Mouse (Mus musculus): ENCODE data around the gene Fam180a.

Gene Fam180a

DNA sequence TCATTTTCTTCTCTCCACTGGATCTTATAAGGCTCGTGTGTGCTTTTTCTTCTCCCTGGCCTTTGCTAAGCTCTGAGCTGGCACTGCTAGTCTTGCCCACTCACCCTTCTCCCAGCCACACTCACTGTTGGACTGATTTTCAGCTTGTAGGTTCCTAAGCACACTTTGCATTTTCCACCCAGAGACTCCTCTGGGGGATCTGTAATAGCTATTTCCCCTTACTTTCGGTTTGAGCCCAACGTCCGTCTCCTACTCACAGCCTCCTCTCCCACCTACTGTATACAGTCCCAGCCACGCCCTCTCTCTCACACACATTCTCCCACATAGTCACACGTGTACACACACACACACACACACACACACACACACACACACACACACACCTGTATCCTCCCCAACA lies 6.1 kb downstream of the Fam180a start:
- ATAC-seq (ENCODE audit: insufficient number of reproducible peaks, low FRiP score, low TSS enrichment), result no peak

- no peak for ATAC-seq (ENCODE audit: insufficient number of reproducible peaks, low FRiP score, low TSS enrichment)
Observed at GRCm38 (mm10) chr6:35313520-35313919, 12.4 kb downstream of the Fam180a start.

- no peak for ATAC-seq (ENCODE audit: insufficient number of reproducible peaks, low FRiP score, low TSS enrichment)
Observed at GRCm38 (mm10) chr6:35309406-35309805, 16.5 kb downstream of the Fam180a start.

DNA sequence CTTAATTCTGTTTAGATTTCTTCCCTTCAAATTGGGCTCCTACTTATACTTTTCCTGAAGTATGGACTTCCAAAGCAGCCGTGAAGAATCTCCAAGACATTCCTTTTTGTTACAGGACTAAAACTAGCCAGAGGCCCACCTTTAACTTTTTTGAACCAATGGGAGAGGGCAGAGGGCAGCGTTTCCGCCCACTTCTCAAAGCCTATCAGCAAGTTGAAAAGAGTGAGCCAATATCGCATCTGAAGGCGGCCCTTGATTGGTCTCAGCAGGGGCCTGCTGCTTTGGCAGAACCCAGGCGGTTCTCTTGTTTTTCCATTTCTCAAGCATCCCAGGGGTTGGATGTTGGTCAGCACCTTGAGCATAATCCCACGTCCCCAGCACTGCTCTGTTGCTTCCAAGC lies 17.9 kb downstream of the Fam180a start, which contains the start of gene Slc13a4:
Gene Slc13a4 (minus strand): TSS at position 95 of the 400 bp plus-strand sequence.
- ATAC-seq (ENCODE audit: insufficient number of reproducible peaks, low FRiP score, low TSS enrichment), result no peak

- no peak for ATAC-seq (ENCODE audit: insufficient number of reproducible peaks, low FRiP score, low TSS enrichment)
Observed at GRCm38 (mm10) chr6:35307136-35307535, 18.8 kb downstream of the Fam180a start.

DNA sequence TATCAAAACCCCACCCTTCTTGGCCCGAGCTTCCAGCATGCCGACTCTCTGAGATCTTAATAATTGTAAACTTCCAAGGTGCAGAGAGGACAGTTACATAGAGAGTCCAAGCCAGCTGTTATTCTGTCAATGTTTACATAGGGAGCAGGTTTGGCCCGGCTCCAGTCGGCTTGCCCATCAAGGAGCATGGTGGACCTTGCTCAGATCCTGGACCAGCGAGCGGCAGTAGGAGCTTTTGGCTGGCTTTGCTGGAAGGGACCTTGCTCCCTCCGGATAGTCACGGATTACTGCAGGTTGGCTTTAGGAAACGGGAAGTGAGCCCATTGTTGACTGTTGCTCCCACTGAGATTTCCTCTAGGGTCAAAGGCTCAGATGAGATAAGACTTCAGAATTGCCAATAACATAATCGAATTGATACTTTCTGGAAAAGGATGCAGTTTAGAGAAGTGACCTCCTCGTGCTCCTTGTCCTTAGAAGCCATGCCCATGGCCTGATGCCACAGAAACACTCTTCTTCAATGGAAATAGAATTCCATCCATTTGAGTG lies 22.5 kb downstream of the Fam180a start:
- ATAC-seq (ENCODE audit: insufficient number of reproducible peaks, low FRiP score, low TSS enrichment), result no peak

- ATAC-seq (ENCODE audit: insufficient number of reproducible peaks, low FRiP score, low TSS enrichment), result no peak
Observed at GRCm38 (mm10) chr6:35302581-35302980, 23.4 kb downstream of the Fam180a start.

- ATAC-seq (ENCODE audit: insufficient number of reproducible peaks, low FRiP score, low TSS enrichment), result no peak
Observed at GRCm38 (mm10) chr6:35298323-35298722, 27.6 kb downstream of the Fam180a start.

DNA sequence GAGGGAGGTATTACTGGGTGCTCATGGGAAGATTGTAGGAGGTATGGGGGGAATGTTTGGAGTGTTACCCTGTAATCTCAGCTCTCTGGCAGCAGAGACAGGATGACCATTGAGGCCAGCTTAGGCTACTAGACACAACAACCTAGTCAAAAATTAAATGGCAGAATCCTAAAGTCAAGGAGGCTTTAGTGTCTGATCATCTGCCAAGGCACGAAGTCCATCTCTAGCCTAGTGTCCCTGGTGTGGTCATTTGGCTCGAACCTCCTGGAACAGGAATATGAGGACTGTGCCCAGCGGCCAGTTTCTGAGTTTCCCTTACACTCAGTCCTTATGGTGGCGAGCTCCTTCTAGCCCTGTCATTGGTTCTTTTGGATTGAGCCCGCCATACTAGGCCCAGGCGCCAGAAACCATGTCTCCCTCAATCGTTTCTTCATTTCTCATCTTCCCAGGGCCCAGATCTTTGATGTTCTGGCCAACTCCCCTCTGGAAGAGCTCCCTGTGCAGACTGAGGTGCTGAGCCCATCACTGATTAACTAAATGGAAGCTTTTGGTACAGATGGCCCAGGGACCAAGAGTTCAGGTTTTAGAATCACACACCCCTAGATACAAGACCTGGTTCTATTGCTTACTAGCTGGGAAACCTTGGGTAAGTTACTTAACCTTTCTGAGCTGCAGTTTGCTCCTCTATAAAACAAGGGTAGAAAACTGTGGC lies 28.3 kb downstream of the Fam180a start:
- no peak for ATAC-seq (ENCODE audit: insufficient number of reproducible peaks, low FRiP score, low TSS enrichment)

DNA sequence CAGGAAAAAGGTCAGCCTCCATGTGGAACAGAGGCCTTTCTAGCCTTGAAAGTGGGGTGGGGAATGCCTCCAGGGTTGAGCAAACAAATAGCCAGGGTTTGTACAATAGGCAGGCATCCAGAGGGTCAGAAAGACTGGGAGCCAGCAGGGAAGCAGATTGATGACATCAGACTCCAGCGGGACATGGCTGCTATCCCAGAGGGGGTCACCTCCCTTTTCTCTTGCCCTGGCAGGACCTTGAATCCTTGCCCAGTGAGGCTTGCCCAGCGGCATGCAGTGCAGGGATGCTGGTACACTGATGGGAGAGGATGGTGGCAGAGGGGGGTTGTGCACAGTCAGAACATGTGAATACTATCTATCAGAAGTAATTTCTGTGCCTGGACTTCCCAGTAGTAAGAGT lies 28.9 kb downstream of the Fam180a start:
- no peak for ATAC-seq (ENCODE audit: insufficient number of reproducible peaks, low FRiP score, low TSS enrichment)

DNA sequence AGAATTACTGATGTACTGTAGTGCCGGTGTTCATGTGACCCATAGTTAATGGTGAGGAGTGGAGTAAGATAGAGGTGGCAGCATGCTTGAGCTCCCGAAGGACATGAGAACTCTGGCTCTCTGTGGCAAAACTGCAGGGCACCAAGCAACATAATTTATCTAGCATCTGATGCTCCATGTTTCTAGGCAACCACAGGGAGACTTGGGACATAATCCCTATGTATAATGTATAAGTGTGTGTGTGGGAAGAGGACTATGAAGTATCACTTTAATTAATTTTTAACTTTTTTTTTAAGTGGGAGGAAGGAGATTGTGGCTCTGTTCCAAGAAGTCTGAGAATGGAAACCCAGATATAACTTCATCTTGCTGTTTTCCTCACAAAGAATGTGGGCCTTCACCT lies 31.0 kb downstream of the Fam180a start:
- ATAC-seq (ENCODE audit: insufficient number of reproducible peaks, low FRiP score, low TSS enrichment), result no peak

DNA sequence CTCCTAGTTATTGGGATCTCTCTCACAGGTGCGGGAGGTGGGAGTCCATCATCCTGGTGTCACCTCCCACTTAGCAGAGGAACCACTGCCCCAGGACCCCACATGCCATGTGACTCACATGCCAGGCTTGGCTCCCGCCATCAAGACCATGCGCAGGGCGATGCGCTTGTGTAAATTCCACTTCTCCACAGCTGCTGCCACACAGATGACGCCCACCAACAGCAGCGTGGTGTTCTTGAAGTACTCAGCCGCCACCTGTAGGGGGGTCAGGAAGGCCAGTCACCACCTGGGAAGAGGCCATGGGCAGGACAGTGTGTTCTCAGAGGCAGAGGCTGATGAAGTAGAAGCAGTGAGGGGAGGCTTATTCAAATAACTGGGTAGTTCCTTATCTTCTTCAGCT lies 36.3 kb downstream of the Fam180a start:
- ATAC-seq (ENCODE audit: insufficient number of reproducible peaks, low FRiP score, low TSS enrichment), result no peak

- no peak for ATAC-seq (ENCODE audit: insufficient number of reproducible peaks, low FRiP score, low TSS enrichment)
Observed at GRCm38 (mm10) chr6:35288920-35289319, 37.0 kb downstream of the Fam180a start.

- peak; percentile 41; the same call in 1 of the 2 replicates for ATAC-seq (ENCODE audit: insufficient number of reproducible peaks, low FRiP score, low TSS enrichment)
Observed at GRCm38 (mm10) chr6:35288114-35288761, 37.7 kb downstream of the Fam180a start.

DNA sequence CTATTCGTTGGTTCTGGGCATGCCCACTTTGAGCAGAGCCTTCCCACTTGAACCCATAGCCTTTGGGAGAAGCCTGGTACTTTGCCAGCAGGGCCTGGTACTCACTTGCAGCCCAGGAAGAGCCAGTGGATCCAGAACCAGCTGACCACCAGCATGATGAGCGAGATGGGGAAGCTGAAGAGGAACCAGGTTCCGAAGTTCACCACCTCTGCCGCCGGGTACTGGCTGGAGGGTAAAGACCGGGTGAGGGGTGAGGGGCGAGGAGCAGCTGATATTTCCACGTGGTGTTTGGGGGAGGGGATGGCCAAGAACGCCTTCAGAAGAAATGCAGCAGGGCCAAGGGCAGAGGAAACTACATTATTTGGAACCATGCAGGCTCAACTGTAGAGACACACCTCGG lies 46.6 kb downstream of the Fam180a start:
- no peak for ATAC-seq (ENCODE audit: insufficient number of reproducible peaks, low FRiP score, low TSS enrichment)

GRCm38 (mm10) chr6:35277903-35278587 lies 47.9 kb downstream of the Fam180a start:
- ATAC-seq (ENCODE audit: insufficient number of reproducible peaks, low FRiP score, low TSS enrichment), result no peak

GRCm38 (mm10) chr6:35273391-35274082 lies 52.4 kb downstream of the Fam180a start:
- no peak for ATAC-seq (ENCODE audit: insufficient number of reproducible peaks, low FRiP score, low TSS enrichment)

- ATAC-seq (ENCODE audit: insufficient number of reproducible peaks, low FRiP score, low TSS enrichment), result no peak
Observed at GRCm38 (mm10) chr6:35271868-35272765, 53.8 kb downstream of the Fam180a start.

DNA sequence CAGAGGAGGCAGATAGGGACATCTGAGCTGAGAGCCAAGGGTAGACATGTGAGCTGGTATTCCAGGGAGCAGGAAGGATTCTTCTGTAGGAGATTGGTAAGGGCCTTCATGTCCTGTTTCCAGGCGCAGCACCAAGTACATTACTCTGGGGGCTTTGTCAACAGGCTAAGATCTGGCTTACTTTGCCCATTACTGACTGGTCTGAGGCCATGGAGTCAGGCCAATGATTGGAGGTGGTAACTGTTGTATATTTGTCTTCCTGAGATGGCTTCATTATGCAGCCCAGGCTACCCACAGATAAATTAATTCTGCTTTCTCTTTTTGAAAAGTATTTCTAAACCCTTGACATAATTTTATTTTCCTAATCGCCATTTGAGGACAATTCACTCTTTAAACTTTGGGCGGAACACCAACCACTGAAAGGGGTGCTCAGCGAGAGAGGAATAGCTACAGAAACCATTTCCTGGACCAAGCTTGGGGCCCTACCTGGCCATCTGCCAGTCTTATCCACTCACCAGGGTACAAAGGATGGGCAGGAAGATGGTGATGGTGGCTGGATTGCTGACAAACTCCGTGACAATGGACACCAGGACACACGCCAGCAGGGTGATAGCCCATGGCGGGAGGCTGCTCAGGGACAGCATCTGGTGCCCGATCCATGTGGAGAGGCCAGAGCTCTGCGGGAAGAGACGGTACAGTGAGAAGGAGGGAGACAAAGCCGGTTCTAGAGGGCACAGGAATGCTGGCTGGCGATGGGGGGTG lies 54.7 kb downstream of the Fam180a start:
- ATAC-seq (ENCODE audit: insufficient number of reproducible peaks, low FRiP score, low TSS enrichment), result peak; percentile 33; the same call in 1 of the 2 replicates
